Mouse (Mus musculus) cerebellum, adult 9-10 months (tissue): ENCODE data around the gene Rps6ka3.

Experiments
- DNase-seq: peaks from one replicate; pipeline ENCODE4 v3.0.0; 2022

Gene Rps6ka3

DNA sequence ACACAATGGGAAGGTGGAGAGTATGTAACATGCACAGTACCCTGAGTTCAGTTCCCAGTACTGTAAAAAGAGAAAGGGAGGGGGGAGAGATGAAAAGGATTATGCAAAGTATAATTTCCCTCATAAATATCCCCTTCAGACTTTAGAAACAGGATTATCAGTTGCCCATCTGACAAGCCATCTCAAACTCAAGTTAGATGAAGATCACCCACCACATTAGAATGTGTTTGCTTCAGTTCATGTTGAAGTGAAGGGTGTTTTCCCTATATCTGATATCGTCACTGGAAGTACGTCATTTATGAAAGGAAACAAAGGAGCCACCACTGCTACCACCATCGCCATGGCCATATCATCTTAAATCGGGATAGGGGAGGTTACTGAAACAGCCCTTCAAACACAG lies at the start of gene Rps6ka3:
Gene Rps6ka3, plus strand, starts transcription at position 301 of the 400 bp plus-strand sequence.
- DNase-seq: no peak

DNA sequence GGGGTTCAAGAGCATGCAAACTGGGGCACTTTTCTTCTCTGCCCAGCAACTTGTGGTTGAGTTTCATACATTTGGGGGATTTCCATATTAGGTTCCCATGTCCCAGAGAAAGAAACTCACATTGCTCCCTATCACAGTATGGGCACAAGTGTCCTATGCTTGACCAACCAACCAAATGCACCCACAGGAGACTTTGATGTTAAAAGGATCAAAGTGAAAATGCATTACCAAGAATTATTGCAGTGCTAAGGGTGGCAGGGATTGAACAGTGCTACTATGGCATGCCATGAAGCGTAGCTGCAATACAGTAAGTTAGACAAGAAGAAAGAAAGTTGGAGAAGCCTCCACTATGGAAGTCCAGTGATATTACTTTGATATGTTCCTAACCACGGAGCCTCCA lies 40.9 kb upstream of the Rps6ka3 start:
- DNase-seq: no peak

- no peak for DNase-seq
Measured at GRCm38 (mm10) chrX:159171579-159171978, 38.5 kb upstream of the Rps6ka3 start.

DNA sequence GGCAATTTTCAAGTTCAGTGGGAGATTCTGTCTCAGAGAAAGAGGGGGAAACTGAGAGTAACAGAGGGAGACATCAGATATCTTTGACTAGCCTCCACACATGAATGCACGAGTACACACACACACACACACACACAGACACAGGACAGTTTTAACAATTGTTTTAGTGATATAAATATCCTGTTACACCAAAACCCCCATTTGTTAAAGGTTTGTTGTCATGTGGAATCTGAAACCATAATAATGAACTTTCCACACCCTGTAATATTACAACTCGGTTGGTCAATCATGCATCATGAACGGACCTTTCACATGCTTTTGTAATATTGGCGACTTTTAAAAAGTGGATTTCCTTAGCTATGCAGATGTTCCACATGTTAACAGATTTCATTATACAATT lies 18.5 kb upstream of the Rps6ka3 start:
- DNase-seq: no peak

- no peak for DNase-seq
Measured at GRCm38 (mm10) chrX:159199495-159199894, 10.6 kb upstream of the Rps6ka3 start.

- no peak for DNase-seq
Measured at GRCm38 (mm10) chrX:159200101-159200500, 10.0 kb upstream of the Rps6ka3 start.

DNA sequence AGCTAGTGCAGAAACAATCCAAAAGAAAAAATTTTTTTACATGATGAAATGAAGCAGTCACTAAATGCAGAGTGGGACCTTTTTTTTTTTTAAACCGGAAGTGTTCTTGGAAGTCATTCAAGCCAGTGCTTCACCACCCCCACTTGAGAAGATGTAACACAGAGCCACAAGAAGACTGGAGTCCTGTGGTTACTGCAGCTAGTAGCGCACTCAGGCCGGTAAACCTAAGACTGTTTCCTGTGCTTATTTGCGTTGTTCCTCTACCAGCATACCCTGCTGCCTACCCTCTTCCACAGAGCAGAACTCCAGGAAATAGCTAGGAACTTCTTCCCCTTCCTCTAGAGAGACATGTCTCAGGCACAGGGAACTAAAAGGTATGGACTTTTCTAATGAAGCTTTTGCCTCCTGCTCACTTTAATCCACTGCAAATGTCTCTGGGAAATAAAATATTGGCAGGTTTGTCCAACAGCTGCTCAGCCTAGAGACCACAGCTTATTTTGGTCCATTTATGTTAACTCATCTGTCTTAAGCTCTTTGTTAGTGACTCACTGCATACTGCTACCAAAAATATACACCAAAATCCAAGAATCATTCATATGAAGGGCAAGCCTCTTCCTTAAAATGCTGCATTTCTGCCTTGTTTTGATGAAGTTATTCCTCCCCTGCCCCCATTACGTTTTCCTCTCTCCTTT lies 931 bp downstream of the Rps6ka3 start:
- DNase-seq: no peak

- DNase-seq: no peak
Measured at GRCm38 (mm10) chrX:159215253-159215652, 5.1 kb downstream of the Rps6ka3 start.

- no peak for DNase-seq
Measured at GRCm38 (mm10) chrX:159222474-159222873, 12.4 kb downstream of the Rps6ka3 start.

GRCm38 (mm10) chrX:159237275-159237674 lies 27.2 kb downstream of the Rps6ka3 start:
- no peak for DNase-seq

DNA sequence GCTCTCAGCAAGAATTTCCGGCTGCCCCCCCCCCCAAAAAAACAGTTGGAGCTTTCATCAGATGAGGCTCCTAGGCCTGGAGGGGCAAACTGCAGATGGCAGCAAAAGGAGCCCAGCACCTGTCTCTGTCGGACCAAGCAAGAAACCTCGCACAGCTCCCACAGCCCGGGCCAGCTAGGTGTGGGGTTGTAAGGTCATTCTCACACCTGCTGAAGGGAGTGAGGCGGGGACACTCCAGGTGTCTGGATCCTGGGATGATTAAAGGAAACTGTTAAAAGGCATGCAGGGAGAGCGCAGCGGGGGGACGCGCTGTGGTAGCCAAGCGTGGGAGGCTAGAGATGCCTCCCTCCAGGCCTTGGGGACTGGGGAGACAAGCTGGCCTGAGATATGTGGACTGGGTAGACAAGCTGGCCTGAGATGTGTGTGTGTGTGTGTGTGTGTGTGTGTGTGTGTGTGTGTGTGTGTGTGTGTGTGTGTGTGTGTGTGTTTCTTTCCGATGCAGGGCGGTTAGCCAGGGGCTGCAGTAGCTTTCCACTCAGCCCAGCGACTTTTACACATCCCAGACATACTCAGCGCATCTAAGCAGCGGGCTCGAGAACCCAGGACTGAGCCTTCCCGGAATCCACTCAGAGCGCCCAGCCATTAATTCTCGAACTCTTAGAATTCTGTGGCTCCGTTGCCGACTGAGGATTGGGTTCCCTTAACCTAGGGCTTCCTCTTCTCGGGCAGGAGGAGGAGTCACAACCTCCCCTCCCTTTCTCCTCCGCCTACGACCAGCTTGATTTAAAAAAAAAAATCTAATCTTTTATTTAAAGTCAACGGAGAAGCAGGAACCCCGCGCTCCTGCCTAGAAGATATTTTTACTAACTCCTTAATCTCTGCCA lies 44.1 kb downstream of the Rps6ka3 start:
- DNase-seq: peak; percentile 65

DNA sequence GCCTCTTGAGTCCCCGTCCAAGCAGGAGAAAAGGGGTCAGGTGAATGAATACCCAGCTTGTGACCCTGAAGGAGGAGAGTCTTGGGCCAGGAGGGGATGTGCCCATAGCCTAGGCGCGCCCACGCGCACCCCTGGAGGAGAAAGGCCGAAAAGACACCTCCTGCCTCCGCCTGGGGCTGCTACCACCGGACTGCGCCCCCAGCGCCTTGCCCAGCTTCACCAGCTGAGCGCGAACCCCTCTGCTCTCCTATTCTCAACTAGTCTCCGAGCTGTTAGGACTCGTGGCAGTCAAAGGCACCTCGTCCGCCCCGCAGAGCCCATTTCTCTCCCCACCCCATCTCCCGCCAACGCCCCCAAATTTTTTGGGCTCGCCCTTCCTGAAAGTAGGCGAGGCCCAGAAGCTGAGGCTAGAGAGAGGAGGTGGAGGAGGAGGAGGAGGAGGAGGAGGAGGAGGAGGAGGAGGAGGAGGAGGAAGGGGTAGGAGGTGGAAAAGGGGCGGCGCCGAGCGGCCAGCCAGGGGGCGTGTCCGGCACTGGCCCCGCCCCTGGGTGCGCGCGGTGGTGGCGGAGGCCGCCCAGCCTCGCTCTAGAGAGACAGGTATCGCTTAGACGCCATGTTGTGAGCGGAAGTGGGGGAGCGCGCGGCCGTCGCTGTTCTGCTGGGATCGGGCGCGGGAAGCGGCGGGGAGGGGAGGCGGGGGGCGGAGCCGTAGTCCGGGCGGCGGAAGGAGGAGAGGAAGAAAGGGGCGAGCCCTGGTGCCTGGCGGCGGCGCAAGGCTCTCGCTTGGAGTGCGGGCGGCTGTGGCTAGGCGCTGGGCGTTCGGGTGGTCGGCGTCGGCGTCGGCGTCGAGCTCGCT lies 45.2 kb downstream of the Rps6ka3 start:
- peak; percentile 77 for DNase-seq

DNA sequence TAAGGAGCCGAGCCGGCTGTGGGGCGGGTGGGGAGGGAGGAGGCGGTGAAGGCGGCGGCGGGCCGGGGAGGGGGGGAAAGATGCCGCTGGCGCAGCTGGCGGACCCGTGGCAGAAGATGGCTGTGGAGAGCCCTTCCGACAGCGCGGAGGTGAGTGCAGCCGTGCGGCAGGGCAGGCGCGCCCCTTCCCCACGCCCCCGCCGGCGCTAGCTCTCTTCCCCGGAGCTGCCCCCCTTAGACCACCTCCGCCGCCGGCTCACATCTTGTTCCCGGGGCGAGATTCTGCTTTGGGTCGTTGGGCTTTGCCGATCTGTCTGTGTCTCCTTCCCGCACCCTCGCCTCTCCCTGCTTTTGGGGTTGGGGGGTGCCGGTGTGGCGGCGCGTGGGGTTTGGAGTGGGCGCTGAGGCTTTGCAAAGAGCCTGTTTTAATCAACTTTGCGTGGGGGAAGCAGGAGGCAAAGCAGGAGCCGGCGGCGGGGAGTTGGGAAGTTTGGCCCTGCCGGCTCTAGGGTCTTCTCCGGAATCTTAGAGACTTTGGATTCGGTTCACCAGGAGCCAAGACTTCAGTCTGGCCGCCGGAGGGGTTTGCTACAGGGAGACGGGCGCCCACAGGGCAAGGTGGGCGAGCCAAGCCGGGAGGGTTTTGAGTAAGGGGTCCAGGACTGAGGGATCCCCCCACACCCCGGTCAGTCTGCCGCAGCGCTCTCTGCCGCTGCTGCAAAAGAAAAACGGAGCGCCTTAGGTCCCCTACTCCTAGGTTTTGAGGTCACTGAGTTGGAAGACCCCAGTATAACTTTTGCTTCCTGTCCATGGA lies 46.1 kb downstream of the Rps6ka3 start:
- DNase-seq: peak; percentile 41

- DNase-seq: peak; percentile 65
Measured at GRCm38 (mm10) chrX:159256921-159257421, 46.9 kb downstream of the Rps6ka3 start.

DNA sequence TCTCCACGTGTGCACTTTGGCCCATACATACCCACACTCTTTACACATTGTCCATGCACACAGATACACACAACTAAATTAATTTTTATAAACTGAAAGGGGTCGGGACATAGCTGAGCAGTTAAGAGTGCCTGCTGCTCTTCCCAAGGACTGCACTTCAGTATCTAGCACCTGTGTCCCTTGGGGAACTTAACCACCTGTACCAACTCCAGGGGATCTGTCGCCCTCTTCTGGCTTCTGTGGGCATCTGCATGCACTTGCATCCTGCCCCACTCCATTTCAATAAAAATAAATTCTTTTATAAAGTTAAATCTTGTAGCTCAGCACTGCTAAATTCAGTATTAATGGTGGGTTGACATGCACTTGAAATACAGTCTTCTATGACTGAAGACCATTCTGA lies 54.6 kb downstream of the Rps6ka3 start:
- no peak for DNase-seq

DNA sequence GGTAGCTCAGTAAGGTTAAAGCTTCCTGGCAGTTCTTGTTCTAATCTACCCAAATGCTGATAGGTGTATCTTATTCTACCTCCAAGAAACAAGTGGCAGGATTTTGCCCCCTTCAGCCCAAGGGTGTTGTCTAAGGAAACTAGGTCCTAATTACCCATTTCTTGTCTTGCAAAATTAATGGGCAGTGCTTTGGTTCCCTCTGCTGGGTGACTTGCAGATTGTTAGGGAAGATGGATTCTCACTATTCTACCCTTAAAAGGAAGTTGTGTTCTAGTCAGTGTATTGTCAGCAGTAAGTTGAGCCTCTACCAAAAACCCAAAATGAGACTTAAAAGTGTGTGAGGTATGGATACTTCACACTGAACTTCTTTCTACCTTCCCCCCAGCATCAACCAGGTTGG lies 59.0 kb downstream of the Rps6ka3 start:
- peak; percentile 51 for DNase-seq

GRCm38 (mm10) chrX:159286765-159287164 lies 76.7 kb downstream of the Rps6ka3 start:
- DNase-seq: no peak

DNA sequence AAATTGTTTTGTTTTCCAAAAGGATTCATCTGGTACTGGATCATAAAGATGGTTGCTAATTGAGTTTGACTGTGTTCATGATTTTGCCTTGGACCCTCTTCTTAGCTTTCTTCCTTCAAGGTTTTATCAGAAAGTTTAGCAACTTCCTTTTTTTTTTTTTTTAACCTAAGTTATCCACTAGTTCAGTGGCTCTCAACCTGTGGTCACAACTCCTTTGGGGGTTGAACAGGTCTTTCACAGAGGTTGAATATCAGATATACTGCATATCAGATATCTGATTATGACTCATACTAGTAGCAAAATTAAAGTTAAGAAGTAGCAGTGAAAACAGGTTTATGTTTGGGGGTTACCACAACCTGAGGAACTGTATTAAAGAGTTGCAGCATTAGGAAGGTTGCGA lies 85.8 kb downstream of the Rps6ka3 start:
- DNase-seq: no peak

- DNase-seq: no peak
Measured at GRCm38 (mm10) chrX:159302349-159303311, 92.5 kb downstream of the Rps6ka3 start.

GRCm38 (mm10) chrX:159315293-159315692 lies 105.2 kb downstream of the Rps6ka3 start:
- DNase-seq: no peak

DNA sequence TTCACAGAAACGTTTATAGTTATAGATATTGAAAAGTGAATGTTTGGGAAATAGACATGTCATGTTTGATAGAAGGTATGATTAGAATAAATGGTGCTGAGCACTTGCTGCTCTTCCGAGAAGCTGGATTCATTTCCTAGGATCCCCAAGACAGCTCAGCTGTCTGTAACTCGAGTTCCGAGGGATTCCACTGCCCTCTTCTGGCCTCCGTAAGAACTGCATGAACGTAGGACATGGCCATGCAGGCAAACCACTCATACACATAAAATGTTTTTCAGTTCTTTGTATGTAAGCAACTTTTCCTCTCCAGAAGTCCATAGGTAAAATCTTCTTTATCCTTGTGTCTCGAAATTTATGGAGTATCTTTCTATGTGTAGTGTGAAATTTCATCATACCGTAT lies 111.2 kb downstream of the Rps6ka3 start:
- peak; percentile 71 for DNase-seq
